Mouse (Mus musculus) common myeloid progenitor, adult 5-6 weeks (primary cell): ENCODE data around the gene Ift57. TPM values are rescaled to one million over a fixed set of nuclear protein-coding genes. Genes with fewer than 3 reads are reported as not detected.

Experiments used
- total RNA-seq: library from RNA; stranded (forward); fragments of 200-1000, 187-1606 nt; gene quantifications from 2 replicates; pipeline ENCODE4 v1.2.3, GENCODE M21; 2017

Gene Ift57
- total RNA-seq, 1 experiment from 2014 or later, result 49.5 TPM

Other genes starting within 250 kb of the Ift57 start
- gene Cd47, start 101.3 kb downstream of the Ift57 start, total RNA-seq, result 237 and 246 TPM in 2 replicates